Mouse (Mus musculus) olfactory bulb, adult 2 months (tissue): ENCODE data around the gene Fzd7.

ENCODE experiments used
- CTCF ChIP-seq: fragments of 200-500 bp; IDR thresholded peaks from 2 replicates; pipeline ENCODE4 v1.5.1; 2012; ENCODE audit warnings: low read depth, mild to moderate bottlenecking, low read length, moderate library complexity; ENCODE audit not compliant: insufficient read depth
- POLR2A ChIP-seq: fragments of 200-500 bp; IDR thresholded peaks from 2 replicates; pipeline ENCODE4 v1.6.1; 2012; ENCODE audit warnings: mild to moderate bottlenecking, low read depth, low read length, moderate library complexity; ENCODE audit not compliant: insufficient read depth

DNA sequence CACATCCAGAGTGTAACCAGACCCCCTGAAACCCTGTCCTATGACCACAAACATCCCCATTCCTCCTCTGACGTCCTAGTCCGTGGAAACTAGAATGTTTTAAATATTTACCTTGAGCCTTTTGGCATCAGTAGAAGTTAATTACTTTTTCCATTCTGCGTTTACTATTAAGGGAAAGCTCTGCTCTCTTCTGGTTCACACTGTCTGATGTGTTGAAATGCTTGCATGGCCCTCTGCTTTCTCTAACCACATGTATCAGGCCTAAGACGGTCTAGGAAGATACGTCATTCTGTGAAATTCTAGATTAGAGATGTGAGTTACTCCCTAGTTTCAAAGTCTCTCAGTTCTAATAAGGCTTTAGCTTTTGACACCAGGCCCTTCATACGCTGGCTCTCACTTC, 45.0 kb downstream of the Fzd7 start:
- TF ChIP-seq POLR2A (no peak), CTCF (no peak)
